Mouse (Mus musculus) cerebellum, adult 11-12 months (tissue): ENCODE results near the gene Abhd12b.
"Not testable (repeated sequence)": the region's sequence is repeated elsewhere in the genome, so short reads cannot be mapped to it uniquely, and the experiment has no call there.

Experiments
- DNase-seq: peaks from one replicate; pipeline ENCODE4 v3.0.0; 2022

The Abhd12b gene

DNA sequence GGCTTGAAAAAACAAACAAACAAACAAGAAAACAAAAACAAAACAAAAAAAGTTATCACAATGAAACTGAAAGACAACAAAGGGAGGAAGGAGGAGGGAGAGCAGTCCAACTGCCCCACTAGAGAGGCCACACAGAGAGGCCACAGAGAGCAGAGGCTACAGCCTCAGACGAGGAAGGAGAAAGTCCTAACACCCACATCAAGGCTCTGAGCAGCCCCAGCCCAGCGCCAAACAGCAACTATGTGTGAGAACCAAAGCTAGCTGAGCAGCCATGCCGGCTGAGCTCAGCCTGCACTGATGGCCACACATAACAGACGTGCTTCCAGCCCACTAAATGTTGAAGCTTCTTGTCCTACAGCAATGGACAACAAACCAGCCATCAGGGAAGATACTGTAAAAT, 14.1 kb upstream of the Abhd12b start:
- DNase-seq: no peak

DNA sequence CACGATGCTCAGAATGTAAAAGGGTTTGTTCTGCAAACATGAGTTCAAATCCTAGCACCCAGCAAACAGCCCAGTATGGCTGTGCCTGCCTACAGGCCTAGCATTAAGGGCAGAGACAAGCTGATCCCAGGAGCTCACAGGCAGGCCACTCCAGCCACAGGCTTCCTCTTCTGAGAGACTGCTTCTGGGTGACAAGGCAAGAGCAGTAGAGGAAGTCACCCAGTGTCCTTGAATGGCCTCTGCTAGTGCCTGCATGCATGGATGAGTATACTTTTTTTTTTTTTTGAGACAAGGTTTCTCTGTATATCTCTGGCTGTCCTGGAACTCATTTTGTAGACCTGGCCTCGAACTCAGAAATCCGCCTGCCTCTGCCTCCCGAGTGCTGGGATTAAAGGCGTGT, 13.4 kb upstream of the Abhd12b start:
- no peak for DNase-seq

DNA sequence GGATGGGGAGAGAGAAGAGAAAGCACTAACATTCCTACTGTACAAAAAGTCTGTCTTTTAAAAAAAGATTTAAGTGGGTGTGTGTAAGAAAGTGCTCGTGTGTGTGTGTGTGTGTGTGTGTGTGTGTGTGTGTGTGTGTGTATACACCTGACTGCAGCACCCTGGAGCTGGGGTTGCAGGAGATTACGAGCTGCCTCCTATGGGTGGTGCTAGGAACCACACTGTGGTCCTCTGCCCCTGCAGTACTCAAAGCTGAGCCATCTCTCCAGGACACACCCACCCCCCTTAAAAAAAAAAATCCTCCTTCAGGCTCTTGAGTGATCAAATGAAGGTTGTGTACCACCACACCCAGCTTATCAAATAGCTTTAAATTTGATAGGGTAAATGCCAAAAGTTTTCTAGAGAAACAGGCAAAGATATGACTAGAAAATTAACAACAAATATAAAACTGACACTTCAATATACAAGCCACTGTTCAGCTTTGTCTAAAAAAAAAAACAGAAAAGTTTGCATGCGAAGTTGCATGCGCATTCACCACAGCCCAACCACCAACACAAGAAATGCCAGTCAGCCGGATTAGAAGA, 12.9 kb upstream of the Abhd12b start:
- no peak for DNase-seq

DNA sequence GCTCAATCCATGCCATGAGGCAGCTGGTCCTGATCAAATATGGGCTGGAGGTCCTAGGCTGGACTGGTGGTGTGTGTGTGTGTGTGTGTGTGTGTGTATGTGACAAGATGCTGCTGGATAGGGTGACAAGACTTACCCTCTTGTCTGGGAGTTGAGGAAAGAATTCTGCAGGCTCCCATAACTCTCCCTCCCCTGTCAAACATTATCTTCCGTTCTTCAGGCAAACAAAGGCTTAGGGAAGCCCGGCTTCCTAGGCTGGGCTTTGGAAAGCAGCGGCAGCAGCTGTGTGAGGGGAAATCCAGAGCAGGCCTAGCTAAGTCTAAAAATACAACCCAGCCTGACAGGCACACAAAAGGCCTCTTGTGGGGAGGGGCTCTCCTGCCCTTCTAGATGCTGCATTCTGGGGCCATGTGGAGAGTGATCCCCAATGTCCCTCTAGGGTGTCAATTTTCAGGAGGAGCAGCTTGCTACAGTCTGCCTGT, 9.8 kb upstream of the Abhd12b start:
- not testable (repeated sequence) for DNase-seq

DNA sequence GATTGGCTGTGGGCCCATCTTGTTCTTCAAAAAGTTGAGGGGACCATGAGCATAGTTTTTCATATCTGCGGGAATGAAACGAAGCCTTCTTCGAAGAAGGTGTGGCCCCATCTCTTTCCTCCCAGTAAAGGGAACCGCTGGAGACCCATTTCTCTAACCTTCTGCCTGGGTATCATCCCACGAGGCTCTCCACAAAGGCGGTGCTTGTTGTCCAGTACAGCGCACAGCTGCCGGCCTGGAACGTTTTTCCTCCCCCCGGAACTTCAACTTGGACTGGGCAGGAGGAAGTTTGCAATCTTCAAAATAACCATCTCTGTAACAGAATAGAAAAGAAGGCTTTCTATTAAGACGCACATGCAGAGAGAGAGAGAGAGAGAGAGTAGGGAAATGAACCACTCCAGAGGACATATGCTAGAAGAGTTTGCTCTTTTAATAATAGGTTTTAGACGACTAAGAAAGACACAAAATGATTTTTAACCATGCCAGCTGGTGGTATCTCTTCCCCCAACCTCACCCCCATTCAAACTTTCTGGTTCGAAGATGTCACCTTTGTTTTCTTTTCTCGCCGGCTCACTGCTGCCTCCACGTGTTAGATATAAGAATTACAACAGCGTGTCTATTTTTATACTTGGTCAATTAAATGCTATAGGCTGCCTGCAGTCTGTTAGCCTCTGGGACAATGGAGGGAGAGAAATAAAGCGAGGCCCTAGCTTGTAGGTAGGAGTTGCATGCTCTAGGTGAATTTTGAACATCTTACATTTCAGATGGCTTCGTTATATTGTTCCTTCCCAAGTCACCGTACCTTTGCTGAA, 9.1 kb upstream of the Abhd12b start:
- peak; percentile 11 for DNase-seq

DNA sequence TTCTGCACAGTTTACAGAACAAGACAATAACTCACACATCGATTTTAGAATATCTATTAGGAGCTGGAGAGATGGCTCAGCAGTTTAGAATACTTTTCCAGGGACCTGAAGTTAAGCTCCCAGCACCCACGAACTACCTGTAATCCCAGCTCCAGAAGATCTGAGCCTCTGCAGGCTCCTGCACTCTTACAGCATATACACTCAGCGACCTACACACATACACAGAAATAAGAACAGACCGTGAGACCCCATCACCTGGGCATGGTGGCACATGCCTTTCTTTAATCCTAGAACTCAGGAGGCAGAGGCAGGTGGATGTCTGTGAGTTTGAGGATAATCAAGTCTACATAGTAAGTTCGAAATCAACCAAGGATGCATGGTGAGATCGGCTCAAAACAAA, 8.4 kb upstream of the Abhd12b start:
- no peak for DNase-seq

DNA sequence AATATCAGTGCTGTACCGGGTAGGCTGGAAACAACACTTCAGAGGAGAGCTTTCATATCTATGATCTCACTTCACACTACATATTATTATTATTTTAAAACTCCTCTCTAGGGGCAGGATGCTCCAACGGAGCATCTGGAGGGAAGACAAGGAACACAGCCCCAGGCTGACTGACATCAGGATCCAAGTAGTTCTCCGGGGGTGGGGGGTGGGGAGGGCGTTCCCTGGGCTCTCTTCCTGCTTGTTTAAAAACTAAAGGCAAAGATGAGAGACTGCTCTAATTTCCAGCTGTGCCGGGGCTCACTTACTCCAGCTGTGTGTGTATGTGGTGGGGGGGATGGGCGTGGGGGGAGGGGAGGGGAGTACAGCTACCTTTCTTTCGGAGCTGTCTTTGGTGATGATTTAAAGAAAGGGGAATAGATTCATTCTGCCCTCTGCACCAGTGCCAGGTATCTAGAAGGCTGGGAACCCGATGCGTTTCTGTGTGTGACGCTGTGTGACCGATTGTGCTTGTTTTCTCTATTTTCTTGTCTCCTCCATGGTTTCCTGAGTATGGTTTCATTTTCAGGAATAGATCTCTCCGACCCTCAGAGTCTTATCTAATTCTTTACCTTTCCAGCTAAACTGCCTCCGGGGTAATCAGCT, 5.8 kb upstream of the Abhd12b start:
- DNase-seq: no peak

DNA sequence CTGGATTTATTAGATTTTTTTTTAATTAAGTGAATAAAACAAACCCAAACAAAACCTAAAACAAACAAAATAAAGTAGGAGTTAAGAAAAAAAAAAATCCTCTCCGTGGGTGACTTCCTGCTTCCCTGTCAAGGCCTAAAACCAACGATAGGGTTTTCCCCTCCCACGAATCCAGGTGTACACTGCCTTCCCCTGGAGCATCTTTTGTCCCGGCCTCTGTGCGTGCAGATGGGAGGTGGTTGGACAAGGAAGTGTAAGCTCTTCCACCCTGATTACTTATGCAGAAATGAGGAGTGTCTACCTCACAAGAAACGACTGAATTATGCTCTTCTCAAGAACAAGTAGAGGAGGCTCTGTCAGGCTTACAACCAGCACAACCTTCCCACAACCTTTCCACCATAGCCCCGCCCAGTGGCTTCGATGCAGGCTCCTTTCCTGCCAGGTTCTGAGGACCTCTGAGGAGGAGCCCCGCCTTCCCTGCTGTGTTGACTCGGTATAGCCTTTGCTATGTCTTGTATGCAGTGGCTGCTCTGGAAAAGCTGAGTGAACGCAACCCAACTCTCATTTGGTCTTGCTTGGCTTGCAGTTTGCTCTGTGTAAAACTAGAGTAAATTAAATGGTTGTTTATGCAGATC, 5.2 kb upstream of the Abhd12b start:
- no peak for DNase-seq

DNA sequence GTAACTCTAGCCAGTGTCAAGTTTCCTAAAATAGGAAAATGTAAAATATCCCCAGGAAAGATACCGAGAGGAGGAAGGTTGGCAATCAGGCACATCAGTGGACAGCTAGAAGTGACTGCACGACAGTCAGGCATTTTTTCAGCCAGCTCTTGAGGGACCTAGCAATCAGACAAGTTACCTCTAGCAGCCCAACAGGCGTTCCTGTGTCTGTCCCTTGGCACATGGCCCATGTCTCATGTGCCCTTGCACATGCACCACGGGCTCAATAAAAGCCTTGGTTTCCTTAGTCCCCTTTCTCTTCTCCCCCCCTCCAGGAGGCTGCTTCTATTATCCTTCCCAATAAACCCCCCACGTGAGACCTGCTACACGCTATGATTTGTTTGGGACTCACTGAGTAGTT, 2.3 kb downstream of the Abhd12b start:
- no peak for DNase-seq

DNA sequence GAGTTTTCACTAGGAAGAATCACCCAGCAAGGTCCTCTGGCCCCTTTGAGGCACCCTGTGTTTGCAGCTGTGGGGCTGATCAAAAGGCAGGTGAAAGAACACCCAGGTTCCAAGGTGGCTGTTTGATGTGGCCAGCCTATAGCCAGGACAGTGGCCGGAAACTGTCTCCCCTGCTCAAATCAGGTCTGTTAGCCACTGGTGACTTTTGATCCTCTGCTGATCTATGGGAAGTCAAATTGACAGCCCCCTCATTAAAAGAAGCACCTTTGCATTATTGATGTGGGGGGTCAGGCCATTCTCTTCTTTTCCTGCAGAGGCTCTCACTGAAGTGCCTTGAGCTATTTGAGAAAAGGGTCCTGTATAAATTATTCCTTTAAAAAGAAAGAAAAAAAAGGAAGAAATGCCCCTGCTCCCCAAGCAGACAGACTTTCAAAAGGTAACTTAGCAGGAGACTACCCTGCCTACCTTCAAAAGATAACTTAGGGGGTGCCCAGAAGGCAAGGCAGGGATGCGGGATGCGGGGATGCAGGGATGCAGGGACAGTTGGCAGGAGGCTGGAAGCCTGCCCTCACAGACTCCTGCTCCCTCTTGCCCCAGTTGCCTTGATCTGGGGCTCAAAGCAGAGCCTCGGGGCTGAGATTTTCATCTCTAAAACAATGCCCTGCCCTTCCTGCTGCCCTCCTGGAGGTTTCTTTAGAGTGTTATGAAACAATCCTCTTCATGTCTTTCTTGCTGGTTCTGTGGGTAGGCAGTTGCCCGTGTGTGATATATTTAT, 3.5 kb downstream of the Abhd12b start:
- no peak for DNase-seq

DNA sequence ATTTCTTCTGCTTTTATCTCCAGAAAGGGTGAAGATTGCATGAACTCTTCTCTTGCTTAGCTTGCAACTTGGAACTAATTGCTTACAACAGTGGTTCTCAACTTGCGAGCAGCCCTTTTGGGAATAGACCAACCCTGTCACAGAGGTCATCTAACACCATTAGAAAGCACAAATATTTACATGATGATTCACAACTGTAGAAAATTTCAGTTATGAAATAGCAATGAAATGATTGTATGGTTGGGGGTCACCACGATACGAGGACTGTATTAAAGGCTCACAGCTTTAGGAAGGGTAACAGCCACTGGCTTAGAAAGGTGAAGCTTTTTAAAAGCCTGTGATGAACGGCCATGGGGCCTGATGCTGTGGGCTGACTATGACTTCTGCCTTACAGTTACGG, 7.1 kb downstream of the Abhd12b start:
- no peak for DNase-seq

DNA sequence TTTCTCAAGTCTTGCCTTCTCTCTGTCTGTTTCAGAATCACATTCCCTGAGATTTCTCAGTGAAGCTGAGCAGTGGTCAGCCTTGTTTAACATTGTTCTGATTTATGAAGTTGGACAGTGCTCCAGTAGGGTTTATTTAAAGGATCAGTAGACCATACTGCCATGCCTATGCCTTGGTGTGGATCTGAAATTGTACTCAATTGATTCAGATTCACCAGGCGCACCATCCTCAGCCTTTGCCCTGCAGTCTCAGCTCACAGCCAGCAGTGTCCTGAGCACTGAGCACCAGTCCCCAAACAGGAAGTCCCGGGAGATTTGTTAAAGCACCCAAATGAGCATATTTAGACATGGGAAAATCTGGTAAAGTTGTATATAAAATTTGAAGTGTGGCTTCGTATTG, 10.8 kb downstream of the Abhd12b start:
- DNase-seq: no peak

DNA sequence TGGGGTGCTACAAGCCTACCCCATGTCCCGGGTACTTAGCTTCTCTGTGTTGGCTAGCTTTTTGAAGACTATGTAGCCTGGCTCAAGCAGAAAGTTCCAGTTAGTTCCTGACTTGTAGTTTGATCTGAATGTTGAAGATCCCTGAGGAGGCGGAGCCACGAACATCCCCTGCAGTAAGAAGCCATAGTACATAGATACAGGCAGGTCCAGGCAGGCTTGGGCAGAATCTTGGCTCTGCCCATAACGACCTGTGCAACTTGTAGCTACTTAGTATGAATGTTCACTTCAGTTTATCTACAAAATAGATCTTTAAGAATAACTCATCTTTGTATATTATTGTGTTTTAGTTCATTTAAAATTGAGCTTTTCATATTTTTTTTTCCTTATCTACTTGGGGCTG, 14.0 kb downstream of the Abhd12b start:
- no peak for DNase-seq

DNA sequence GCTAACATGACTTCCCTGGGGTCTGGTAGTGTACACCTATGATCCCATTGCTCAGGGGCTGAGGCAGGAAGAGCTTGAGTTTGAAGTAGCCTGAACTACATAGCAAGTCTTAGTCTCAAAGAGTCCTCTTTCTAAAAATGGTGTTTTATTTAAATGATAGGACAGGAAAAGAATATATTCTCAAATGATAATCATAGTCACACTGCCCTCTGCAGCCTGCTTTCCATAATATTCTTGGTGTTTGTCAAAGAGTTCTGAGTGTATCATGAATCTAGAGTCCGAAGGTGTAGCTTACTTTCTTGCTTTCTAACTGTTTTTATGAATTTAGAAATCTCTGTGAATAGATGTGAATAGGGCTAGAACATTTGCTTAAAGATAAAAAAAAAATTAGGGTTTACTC, 16.0 kb downstream of the Abhd12b start:
- DNase-seq: no peak

DNA sequence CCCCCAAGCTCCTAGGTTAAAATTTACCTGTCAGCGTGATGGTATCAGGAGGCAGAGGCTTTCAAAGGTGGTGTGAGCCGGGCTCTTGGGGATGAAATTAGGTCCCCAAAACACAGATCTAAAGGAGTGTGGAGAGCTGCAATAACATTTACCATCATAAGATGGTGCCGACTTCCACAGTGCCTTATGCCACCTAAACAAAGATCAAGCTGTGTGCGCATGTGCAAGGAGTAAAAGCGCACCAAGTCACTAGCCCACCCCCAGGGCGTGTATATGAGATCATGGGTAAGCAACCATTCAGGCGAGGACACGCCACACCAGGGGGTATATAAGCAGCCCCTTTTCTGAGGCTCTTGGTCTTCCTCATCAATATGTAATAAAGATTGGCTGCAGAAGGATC, 29.6 kb downstream of the Abhd12b start:
- peak; percentile 26 for DNase-seq

DNA sequence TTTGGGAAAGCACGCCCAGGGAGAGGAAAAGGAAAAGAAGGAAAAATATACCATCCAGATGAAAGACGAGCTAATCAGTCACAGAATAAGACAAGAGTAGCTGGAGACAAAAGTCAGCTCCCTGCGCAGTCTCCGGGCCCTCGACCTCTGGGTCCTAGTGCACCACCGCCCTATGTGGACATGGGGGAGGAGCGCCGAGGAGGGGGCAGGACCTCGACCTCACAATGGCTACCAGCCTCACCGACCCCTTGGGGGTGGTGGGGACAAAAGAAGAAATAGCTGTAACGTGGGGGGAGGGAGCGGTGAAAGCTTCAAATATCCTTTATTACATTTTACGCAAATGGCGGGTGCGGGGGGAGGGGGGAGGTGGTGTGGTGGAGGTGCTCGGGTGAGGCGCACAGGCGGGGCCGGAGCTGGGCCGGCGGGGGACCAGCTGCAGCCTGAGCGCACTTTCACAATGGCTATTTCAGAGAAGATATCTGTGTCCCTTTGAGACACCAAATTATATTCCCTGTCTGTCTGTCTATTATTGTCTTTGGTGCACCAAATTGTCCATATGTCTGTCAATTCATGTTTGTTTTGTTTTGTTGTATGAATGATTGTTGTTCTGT, 30.3 kb downstream of the Abhd12b start:
- peak; percentile 22 for DNase-seq

DNA sequence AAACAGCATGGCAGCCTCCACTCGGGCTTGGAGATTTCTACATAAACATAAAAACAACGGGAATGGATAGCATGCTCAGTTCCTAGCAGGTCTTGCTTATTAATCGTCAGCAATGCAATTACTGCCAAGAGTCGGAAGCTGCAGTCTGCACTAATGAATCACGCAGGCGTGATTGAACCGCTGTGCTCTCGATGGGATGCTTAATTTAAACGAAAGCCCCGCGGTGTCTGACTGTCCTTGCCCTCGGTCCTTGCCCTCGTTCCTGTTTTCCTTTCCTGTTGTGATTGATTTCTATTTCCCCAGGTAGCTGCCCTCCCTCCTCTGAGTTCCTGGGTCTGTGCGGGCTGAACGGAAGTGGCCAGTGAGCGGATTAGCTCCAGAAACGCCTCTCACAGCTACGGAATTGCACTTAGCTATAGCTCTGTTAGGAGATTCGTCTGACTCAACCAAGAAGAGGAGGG, 38.4 kb downstream of the Abhd12b start:
- DNase-seq: no peak

DNA sequence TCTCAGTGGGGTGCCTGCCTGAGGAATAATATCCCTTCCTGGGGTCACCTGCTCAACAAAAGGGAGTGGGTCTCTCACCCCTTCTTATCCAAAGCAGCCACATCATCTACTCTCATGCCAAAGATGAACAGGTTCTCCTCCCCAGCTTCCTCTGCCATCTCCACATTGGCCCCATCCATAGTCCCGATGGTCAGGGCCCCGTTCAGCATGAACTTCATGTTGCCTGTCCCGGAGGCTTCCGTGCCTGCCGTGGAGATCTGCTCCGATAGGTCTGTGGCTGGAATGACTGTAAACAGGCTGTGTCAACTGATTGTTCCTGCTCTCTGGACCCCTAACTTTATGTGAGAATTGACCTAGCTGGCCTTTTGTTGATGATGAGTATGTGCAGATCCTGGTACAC, 41.5 kb downstream of the Abhd12b start:
- no peak for DNase-seq

DNA sequence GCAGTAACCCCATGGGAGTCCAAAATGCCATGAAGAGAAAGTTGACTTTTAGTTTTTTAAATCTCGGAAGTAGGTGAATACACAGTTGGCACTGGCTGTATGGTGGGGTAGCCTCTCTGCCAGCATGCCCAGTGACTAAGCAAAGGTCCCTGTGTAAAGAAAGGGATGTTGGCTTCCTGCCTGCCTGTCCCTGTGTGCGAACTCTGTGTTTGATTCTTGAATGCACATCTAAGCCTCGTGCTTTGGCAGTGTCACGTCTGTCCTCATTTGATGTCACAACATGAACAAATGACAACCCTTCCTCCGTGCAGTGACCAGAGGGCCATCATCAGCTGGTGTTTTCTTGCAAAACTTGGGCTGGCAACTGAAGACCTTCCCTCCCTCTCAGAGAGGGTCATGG, 42.4 kb downstream of the Abhd12b start:
- no peak for DNase-seq

DNA sequence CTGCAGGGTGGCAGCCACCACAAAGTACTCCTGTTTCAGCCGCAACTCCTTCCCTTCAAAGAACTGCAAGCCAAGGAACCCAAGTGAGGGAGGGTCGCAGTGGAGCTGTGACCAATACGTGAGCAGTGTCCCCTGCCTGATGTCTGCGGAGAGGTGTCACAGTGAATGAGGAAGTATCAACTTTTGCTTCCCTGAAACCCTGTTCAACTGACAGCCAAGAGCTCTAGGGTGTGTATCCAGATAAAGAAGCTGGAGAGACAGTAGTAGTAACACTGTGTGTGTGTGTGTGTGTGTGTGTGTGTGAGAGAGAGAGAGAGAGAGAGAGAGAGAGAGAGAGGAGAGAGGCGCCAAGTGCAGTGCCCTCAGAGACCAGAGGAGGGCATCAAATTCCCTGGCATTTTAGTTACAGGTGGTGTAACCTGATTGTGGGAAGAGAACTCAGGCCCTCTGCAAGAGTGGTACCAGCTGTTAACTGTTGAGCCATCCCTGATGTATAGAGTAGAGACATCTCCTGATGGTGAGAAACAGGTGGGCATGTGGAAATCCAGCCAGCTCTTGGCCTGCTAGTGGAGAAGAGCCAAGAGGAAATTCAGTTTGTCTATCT, 48.1 kb downstream of the Abhd12b start:
- no peak for DNase-seq

DNA sequence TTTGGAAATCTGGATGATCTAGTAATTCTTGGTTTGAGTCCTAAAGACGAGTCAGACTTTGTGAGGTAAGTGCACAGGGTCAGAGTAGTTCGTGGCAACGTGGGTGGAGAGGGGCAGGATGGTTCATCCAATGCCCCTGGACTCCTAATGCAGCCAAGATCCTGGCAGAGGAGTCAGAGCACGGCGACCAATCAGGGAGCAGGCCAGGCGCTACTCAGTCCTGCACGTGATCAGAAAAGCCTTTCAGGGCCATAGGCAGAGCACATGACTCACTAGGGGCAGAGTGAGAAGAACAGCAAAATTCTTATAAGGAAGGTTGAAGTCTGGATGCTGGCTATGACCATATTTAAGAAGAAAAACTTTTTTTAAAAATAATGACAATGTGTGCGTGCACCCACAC, 50.5 kb downstream of the Abhd12b start:
- DNase-seq: no peak

DNA sequence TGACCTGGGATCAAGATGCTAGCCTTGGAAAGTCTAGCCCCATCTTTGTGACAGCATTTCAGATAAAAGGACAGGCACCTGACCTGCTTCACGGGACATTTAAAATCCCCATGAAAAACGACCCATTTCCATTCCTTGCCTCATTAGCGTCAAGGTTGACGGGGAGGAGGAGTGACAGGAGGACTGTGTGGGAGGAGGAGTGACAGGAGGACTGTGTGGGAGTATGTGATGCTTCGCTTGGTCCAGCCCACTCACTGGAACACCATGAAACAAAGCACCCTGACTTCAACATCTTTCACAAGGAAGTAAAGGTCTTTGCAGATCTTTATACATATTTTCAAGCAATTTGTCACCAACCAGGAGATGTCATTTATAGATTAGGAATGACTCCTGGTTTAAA, 54.3 kb downstream of the Abhd12b start:
- no peak for DNase-seq
